9 mouse cellular contexts compared by ENCODE assay signal in the genomic region with DNA sequence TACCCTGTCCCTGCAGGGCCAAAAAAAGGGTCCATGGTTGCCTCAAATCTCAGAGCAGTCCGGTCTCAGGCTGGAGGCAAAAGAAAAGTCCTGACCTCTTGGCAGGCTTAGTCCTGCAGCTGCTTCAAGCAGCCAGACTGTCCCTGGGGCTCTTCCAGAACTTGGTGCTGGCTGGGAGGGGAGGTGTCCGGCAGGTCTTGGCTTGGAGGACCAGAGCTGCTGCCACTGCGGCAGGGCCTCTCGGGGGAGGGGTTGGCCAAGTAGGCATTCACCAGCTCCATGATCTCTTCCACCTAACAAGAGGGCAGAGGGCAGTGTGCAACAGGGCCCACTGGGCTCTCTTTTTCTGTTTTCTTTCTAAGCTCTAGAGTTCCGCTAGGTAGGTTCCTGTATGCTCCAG. TPM values are rescaled to one million over a fixed set of nuclear protein-coding genes. Genes with fewer than 3 reads are reported as not detected.
DNase-seq lines count a peak whose midpoint lies in the region; ATAC-seq and TF ChIP-seq lines count a peak whose summit lies in the region.
"Had no signal": no experiment of that assay in that cellular context is flagged by ENCODE, and none has a peak within 500 bp of the region (broad histone marks: within the 10 kb centered on the region; RNA-seq: fewer than 3 reads in every experiment).

No protein-coding gene starts in this region.

- TF ChIP-seq POLR2A in myocyte (IDR thresholded peaks at IDR 0.05; ENCODE audit: insufficient read length, low read depth): no peak

- no peak for ATAC-seq in limb, embryonic 11.5 days (ENCODE audit: insufficient number of reproducible peaks, low FRiP score, low TSS enrichment, low read depth)
- ATAC-seq in inflammation-experienced regulatory T-cells, adult 6 months: no peak

- H3K4me1 ChIP-seq in limb, embryonic 11.5 days (ENCODE audit: control insufficient read depth, insufficient read depth, low read length): peaks cover 16% of the 10 kb centered on the region
- H3K4me1 ChIP-seq in limb, embryonic 10.5 days: peaks cover 36% of the 10 kb centered on the region

- peaks cover 57% of the 10 kb centered on the region for H3K27me3 ChIP-seq in limb, embryonic 11.5 days (ENCODE audit: control insufficient read depth, insufficient read depth, low read length)
- peaks cover 85% of the 10 kb centered on the region for H3K27me3 ChIP-seq in limb, embryonic 10.5 days (ENCODE audit: low read depth, poor library complexity, severe bottlenecking)
- H3K27me3 ChIP-seq in myocyte (ENCODE audit: control insufficient read depth, insufficient read depth, insufficient read length): no peaks in the 10 kb centered on the region

- H3K27ac ChIP-seq in limb, embryonic 11.5 days (replicated peaks; ENCODE audit: low read depth, low read length): no peak overlapping the region
- H3K27ac ChIP-seq in limb, embryonic 10.5 days: no peak overlapping the region
- H3K27ac ChIP-seq: embryonic facial prominence, embryonic 12.5 days; limb, embryonic 13.5 days had no signal

- H3K9ac ChIP-seq in limb, embryonic 11.5 days (ENCODE audit: low read length): no peak overlapping the region
- H3K9ac ChIP-seq: embryonic facial prominence, embryonic 12.5 days; limb, embryonic 13.5 days had no signal

- WGBS in limb, embryonic 11.5 days: 55% methylated on average over 5 of the region's 5 CpGs
- 51% methylated on average over 5 of the region's 5 CpGs for WGBS in limb, embryonic 10.5 days

- no peaks in the 10 kb centered on the region for H3K9me3 ChIP-seq in limb, embryonic 11.5 days (ENCODE audit: control insufficient read depth, low read length)
- no peaks in the 10 kb centered on the region for H3K9me3 ChIP-seq in limb, embryonic 10.5 days (replicated peaks)
- H3K9me3 ChIP-seq: embryonic facial prominence, embryonic 12.5 days; limb, embryonic 13.5 days had no signal

- no peak overlapping the region for H3K4me3 ChIP-seq in limb, embryonic 11.5 days (ENCODE audit: low read depth, low read length)
- no peak overlapping the region for H3K4me3 ChIP-seq in limb, embryonic 10.5 days
- H3K4me3 ChIP-seq in myocyte: no peak overlapping the region
- H3K4me3 ChIP-seq: limb, embryonic 13.5 days had no signal

- no peaks in the 10 kb centered on the region for H3K79me2 ChIP-seq in myocyte (ENCODE audit: control insufficient read depth, insufficient read depth)

- no peak for DNase-seq in limb, embryonic 11.5 days (ENCODE audit: low spot score)
- no peak for DNase-seq in limb, embryonic 10.5 days (ENCODE audit: low spot score)
- DNase-seq in cerebellum, postnatal 10 days: peak; percentile 45 to 64
- DNase-seq in heart, adult 9 months (ENCODE audit: low spot score in 2 of 2): peak; percentile 87
- DNase-seq in thymus, postnatal 25 days: no peak

- H3ac ChIP-seq in myocyte (ENCODE audit: control insufficient read depth, insufficient read length): no peak overlapping the region

- 0 out of 2 replicates have a peak overlapping the region, but pooled peaks have one; percentile 7 for H3K4me2 ChIP-seq in limb, embryonic 11.5 days (ENCODE audit: low read depth, severe bottlenecking)
- peak overlapping the region; percentile 67 for H3K4me2 ChIP-seq in myocyte (ENCODE audit: low read depth)
- H3K4me2 ChIP-seq: limb, embryonic 13.5 days had no signal

- H3K36me3 ChIP-seq in limb, embryonic 11.5 days (ENCODE audit: control insufficient read depth, insufficient read depth, low read length): no peaks in the 10 kb centered on the region
- H3K36me3 ChIP-seq in limb, embryonic 10.5 days: peaks cover 7% of the 10 kb centered on the region
- peaks cover 29% of the 10 kb centered on the region for H3K36me3 ChIP-seq in myocyte (ENCODE audit: control insufficient read depth, insufficient read depth)

TF ChIP-seq in myocyte, 11 proteins besides CTCF, POLR2A, EP300 and RAD21:
- no peak for TF ChIP-seq POLR2AphosphoS2 (IDR thresholded peaks at IDR 0.05; ENCODE audit: insufficient read length, low read depth)
- no peak for TF ChIP-seq CEBPB (IDR thresholded peaks at IDR 0.05; ENCODE audit: insufficient read depth, poor library complexity, severe bottlenecking)
- TF ChIP-seq E2F4 (IDR thresholded peaks at IDR 0.05; ENCODE audit: insufficient read depth): no peak
- TF ChIP-seq SRF (IDR thresholded peaks at IDR 0.05; ENCODE audit: control insufficient read depth, insufficient read length, low read depth): no peak
- TF ChIP-seq TCF12 (IDR thresholded peaks at IDR 0.05; ENCODE audit: insufficient read depth, poor library complexity, severe bottlenecking): no peak
- no peak for TF ChIP-seq USF1 (IDR thresholded peaks at IDR 0.05; ENCODE audit: low read depth)
- no peak for TF ChIP-seq MAX (IDR thresholded peaks at IDR 0.05; ENCODE audit: low read depth)
- TF ChIP-seq MYOD1 (IDR thresholded peaks at IDR 0.05; ENCODE audit: control insufficient read depth in 1 of 3, insufficient read length in 2 of 3, low read depth in 2 of 3): peak; percentile 26 to 51 (median 38)
- no peak for TF ChIP-seq TCF3 (IDR thresholded peaks at IDR 0.05; ENCODE audit: insufficient read length, low read depth)
- peak in 2 of 3 experiments; percentile 46 to 55 for TF ChIP-seq MYOG (IDR thresholded peaks at IDR 0.05; ENCODE audit: control insufficient read depth in 1 of 3, insufficient read depth in 1 of 3, insufficient read length in 2 of 3, low read depth in 2 of 3)
TF ChIP-seq in myocyte: peak in this region for 2.

RNA-seq across cellular contexts. Expression of gene Tubg2, which starts 7.1 kb away (rescaled TPM):
- polyA plus RNA-seq in limb, embryonic 11.5 days (2014; fragmentation: Nextera tagmentation; extraction: Ambion mirVana): 4.8 and 5.0 TPM in 2 replicates
- 2.5 and 3.0 TPM in 2 replicates for polyA plus RNA-seq in limb, embryonic 10.5 days (2016; fragmentation: Nextera tagmentation; extraction: Ambion mirVana)
- polyA plus RNA-seq in myocyte (2012; fragmentation: generic; extraction: Trizol): 0.18 TPM
- polyA plus RNA-seq in inflammation-experienced regulatory T-cells, adult 6 months (2017; shearing (Covaris generic)): 1 to 10 TPM; 1.2 to 1.8 (median 1.5) TPM

RNA-seq across cellular contexts. Expression of gene Cntnap1, which starts 7.6 kb away (rescaled TPM):
- polyA plus RNA-seq in limb, embryonic 11.5 days (2014; fragmentation: Nextera tagmentation; extraction: Ambion mirVana): 0.04 and 0.21 TPM in 2 replicates
- polyA plus RNA-seq in limb, embryonic 10.5 days (2016; fragmentation: Nextera tagmentation; extraction: Ambion mirVana): 0.04 and 0.09 TPM in 2 replicates
- polyA plus RNA-seq in myocyte (2012; fragmentation: generic; extraction: Trizol): 1.3 TPM
- under 1 TPM in 2 of 3 experiments, not detected in 1; 0.09 to 0.15 TPM for polyA plus RNA-seq in inflammation-experienced regulatory T-cells, adult 6 months (2017; shearing (Covaris generic))

RNA-seq across cellular contexts. Expression of gene Plekhh3, which starts 8.4 kb away (rescaled TPM):
- polyA plus RNA-seq in limb, embryonic 11.5 days (2014; fragmentation: Nextera tagmentation; extraction: Ambion mirVana): 2.6 and 4.1 TPM in 2 replicates
- 1.9 and 3.0 TPM in 2 replicates for polyA plus RNA-seq in limb, embryonic 10.5 days (2016; fragmentation: Nextera tagmentation; extraction: Ambion mirVana)
- 53.6 TPM for polyA plus RNA-seq in myocyte (2012; fragmentation: generic; extraction: Trizol)
- not detected for polyA plus RNA-seq in inflammation-experienced regulatory T-cells, adult 6 months (2017; shearing (Covaris generic))

RNA-seq across cellular contexts. Expression of gene Ccr10, which starts 12.5 kb away (rescaled TPM):
- 0.13 TPM in 1 of 2 replicates, not detected in the other for polyA plus RNA-seq in limb, embryonic 11.5 days (2014; fragmentation: Nextera tagmentation; extraction: Ambion mirVana)
- not detected in 2 replicates for polyA plus RNA-seq in limb, embryonic 10.5 days (2016; fragmentation: Nextera tagmentation; extraction: Ambion mirVana)
- polyA plus RNA-seq in myocyte (2012; fragmentation: generic; extraction: Trizol): 0.56 TPM
- under 1 TPM in 2 of 3 experiments, not detected in 1; 0.33 to 0.55 TPM for polyA plus RNA-seq in inflammation-experienced regulatory T-cells, adult 6 months (2017; shearing (Covaris generic))

RNA-seq across cellular contexts. Expression of gene Tubg1, which starts 43.0 kb away (rescaled TPM):
- 113 and 119 TPM in 2 replicates for polyA plus RNA-seq in limb, embryonic 11.5 days (2014; fragmentation: Nextera tagmentation; extraction: Ambion mirVana)
- 145 and 158 TPM in 2 replicates for polyA plus RNA-seq in limb, embryonic 10.5 days (2016; fragmentation: Nextera tagmentation; extraction: Ambion mirVana)
- 87.5 TPM for polyA plus RNA-seq in myocyte (2012; fragmentation: generic; extraction: Trizol)
- 10 to 100 TPM; 24.7 to 32.4 (median 24.7) TPM for polyA plus RNA-seq in inflammation-experienced regulatory T-cells, adult 6 months (2017; shearing (Covaris generic))

Comparison
In these comparisons a context has a peak if more than half of its experiments do, and no peak if none do; other contexts are left out.
1. DNase-seq: peak in cerebellum, postnatal 10 days (2 of 2) and heart, adult 9 months (2 of 2); none in limb, embryonic 11.5 days (single experiment), limb, embryonic 10.5 days (single experiment) and thymus, postnatal 25 days (single experiment).
2. RNA of gene Plekhh3, which starts 8.4 kb away (polyA plus RNA-seq): 53.6 TPM in myocyte (single experiment); 2.6 to 4.1 TPM in limb, embryonic 11.5 days, 1.9 to 3.0 TPM in limb, embryonic 10.5 days and not detected in inflammation-experienced regulatory T-cells, adult 6 months; every median in the first group is over 10 times any median in the second.